Mouse (Mus musculus) liver, adult (tissue): ENCODE measurements at regions not wholly inside any gene's neighbourhood (a gene's known extent, or its start where the extent isn't known, plus 50 kb on each side); places are given as distances from the start of the nearest gene placed in this dataset.
A peak's percentile ranks its signal among the peaks of the same experiment; 100 is the strongest.

ENCODE experiments used
- GATA4 ChIP-seq: IDR thresholded peaks from 2 replicates; pipeline ENCODE4 v1.6.1; 2014; ENCODE audit warnings: mild to moderate bottlenecking, low read length; ENCODE audit not compliant: insufficient replicate concordance

DNA sequence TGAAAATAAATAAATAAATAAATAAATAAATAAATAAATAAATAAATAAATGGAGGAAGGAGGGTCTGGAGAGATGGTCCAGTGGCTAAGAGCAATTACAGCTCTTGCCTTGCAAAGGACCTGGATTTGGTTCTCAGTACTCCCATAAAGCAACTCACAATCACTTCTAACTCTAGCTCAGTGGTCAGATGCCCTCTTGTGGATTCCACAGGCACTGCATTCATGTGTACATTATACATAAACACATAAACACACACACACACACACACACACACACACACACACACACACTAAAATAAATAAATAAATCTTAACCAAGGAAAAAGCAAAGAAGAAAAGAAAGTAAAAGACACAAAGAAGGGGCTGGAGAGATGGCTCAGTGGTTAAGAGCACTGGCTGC, 74.2 kb upstream of the Dhx40 start:
- TF ChIP-seq GATA4, result no peak

DNA sequence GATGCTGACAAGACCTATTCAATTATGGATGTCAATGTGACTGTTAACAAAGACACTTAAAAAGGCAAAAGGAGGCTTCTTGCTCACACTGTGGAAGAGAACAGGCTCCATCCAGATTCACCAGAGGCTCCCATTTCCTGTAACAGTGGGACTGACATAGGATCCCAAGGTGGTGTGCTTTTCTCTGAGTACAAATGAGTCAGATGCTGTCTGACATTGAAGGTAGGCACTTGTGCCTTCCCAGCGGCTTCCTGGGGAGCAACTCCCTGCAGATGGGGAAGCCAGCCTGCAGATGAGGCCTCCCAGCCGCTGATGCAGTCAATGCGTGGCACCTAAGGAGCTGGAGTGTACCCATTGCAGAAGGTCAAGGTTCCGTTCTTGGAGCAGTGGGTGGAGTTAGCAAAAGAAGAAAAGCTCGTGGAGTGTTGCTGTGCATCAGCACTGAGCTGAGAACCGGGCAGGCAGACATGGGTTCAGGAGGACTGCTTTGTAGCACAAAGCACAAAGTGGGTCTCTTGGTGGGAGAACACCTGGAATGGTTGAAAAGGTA, 71.9 kb upstream of the Dhx40 start:
- no peak for TF ChIP-seq GATA4

DNA sequence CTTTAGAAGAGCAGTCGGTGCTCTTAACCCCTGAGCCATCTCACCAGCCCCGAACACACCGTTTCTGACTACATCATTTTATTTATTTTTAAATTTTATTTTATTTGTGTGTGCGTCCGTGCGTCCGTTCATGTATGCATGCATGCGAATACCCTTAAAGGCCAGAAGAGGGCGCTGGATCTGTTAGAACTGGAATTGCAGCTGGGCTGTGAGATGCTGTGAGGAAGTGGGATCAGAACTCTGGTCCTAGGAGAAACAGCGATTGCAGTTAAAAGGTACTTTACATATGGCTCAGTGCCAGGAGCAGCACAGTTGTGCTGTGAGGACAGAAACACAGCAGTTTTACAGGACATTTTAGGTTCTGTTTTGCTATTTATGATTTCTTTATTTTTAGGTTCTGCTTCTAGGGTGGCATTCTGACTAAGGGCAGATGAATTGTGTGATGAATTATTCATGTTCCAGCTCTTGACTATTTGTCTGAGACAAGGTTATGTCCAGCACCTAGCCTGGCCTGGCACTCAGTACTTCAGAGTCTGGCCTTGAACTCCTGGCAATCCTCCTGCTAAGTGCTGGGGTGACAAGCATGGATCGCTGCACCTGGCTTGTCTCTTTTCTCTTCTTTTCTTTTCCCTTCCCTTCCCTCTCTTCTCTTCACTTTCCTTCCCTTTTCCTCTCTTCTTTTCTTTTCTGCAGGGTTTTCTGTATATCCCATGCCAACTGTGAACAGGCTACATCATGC, 71.0 kb upstream of the Dhx40 start:
- TF ChIP-seq GATA4, result no peak

DNA sequence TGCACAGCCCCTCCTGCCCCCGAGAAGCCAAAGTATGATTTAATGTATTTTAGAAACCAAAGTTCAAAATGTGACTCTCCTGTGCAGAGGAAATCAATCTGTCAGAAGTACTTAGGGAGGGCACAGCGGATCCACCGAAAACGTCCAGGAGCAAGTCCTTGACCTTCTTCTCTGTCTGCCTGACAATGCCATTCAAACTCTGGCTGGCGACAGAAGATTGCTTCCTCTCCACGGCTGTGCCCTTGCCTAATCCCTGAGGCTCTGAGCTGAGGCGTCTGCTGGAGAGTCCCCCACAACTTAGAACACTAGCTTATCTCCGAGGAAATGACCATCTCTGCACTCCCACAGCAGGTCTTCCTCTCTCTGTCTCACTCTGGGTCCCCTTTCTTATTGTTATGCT, 69.0 kb upstream of the Dhx40 start:
- TF ChIP-seq GATA4, result no peak

DNA sequence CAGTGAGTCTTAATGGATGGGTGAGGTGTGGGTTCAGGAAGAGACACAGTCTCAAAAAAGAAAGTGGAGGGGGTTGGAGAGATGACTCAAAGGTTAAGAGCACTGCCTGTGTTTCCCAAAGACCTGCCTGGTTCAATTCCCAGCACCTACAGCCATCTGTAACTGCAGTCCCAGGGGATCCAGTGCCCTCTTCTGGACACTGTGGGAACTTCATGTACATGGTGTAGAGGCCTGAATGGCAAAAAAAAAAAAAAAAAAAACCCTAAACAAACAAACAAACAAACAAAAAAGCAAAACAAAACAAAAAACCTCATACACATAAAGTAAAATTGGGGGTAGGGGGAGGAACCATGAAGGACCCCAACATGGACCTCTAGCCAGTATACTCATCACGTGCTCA, 68.2 kb upstream of the Dhx40 start:
- TF ChIP-seq GATA4, result no peak

DNA sequence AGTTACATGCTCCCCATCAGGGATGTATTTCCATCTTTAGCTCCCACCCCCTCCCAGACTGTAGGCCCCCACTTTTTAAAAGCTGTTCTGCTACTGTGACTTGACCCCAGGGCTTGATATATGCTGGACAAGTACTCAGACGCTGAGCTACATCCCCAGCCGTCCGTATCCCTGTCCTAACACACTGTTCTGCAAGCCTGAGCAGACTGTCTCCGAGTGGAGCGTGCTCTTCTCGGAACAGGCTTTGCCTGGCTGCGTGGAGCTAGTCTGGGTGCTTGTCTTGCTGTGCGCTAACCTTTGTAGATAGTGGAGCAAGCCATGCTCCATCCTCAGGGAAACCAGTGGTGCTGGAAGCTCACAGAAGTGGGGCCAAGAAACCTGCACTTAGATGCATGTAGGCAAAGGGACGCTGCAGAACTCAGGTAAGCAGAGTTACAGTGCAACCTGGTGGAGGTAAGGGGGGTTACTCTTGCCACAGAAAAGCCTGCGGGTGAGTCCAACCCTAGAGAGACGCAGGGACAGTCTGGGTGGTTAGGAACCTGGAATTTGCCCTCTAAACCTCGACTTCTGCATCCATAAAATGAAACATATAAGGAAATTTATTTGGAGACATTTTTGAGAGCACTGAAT, 67.2 kb upstream of the Dhx40 start:
- no peak for TF ChIP-seq GATA4

DNA sequence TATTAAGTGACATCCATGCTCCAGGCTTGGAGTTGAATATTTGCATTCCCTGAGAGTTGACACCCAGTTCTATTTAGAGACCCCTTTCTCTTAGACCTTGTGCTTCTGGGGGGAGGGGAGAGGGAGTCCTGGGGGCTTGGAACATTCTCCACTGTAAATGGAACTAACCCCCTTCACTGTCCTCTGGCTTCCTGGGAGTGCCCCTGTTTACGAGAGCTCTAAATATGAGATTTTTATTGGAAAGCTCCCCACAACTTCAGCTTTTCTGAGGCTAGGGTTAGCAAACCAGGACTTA, 65.8 kb upstream of the Dhx40 start:
- TF ChIP-seq GATA4, result no peak

DNA sequence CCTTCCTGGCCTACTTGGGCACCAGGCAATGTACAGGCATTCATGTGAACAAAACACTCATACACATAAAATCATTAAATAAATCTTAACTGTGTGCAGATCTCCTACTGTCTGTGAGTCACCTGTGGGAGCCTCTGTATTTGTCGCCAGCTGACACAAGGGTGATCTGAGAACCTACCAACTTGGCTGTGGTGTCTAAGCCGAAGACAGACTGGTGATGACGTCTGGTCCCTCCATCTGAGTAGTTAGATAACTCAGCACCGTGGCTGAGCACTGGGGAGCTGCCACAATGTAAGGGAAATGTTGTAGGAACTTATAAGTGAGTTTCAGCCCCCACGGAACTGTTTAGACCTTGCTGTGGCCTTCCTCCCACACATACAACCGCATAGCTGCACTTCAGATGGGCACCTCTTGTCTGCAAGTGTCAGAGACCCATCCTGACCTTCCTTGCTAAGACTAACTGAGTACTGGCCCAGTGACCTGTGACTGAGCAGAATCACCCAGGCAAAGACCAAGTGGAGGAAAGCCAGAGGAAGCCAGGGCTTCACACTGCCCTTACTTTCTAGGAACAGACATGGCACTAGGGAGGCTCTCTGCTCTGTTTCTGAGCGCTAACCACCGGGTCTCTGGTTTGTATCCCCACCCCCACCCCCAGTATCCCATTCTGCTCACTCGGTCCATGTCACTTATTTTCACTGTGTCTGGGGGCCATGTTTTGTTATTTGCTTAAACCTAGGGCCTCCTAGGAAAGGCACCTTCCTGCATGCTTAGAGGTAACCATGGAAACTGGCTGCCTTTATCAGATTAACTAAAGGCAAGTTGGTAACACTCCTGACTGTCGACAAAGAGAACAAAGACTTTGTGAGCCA, 65.2 kb upstream of the Dhx40 start:
- no peak for TF ChIP-seq GATA4

DNA sequence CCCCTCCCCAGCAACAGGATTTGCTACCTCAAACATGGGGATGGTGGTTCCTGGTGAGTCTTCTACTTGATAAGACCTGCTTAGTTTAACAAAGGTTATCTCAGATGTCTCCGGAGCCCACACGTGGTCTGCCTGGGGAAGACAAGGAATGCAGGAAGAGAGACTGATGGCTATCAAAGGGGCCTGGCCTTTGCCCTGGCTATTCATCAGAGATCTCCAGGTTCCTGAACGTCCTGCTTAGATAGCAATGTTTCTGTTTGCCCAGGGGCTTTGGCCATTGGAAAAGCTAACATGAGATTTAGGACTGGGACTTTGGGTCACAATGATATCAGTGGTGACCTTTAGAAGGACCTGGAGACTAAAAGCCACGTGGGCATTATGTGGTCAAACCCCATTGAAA, 64.2 kb upstream of the Dhx40 start:
- TF ChIP-seq GATA4, result peak; percentile 94

DNA sequence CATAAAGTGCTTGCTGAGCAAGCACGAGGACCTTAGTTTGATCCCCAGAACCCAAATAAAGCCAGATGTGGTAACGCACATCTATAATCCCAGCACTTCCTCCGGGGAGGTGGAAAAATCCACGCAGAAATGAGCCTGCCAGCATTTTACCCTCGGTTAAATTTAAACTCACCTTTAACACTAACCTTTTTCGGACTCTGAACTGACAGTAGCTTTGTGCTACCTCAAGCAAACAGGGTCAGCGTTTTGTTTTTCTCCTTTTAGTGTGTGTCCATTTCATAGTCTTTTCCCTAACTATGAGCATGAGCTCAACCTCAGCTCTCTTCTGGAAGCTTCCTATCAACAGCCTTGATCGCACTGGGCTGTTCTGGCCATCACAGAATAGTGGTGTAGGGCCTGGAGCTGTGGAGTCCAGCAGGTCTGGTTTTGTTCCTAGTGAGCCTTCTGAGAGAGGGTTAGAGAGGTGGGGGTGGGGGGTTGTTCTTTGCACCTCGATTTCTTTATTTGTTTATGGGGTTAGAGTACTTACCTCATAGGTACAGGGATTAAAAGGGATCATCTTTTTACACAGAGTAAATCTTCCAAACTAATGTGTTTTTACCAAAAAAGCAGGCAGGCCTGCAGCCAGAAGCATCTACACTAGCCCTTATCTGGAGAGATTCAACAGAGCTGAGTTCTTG, 63.1 kb upstream of the Dhx40 start:
- no peak for TF ChIP-seq GATA4

DNA sequence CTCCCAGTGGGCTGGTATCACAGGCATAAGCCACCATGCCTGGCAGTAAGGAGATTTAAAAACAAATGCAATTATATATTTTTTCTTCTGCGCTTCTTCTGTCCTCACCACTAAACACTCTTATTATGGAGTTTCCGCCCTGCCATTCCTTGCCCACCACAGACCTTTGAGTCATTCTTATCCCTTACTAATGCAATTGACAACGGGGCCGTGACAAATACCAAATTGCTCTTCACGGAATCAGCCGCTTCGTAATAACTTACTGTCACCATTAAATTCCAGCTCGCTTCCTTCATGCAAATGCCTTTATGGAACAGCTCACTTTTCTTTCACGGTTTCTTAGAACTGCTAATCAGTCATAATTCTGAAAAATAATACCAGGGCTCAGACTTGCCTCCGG, 59.4 kb upstream of the Dhx40 start:
- no peak for TF ChIP-seq GATA4

DNA sequence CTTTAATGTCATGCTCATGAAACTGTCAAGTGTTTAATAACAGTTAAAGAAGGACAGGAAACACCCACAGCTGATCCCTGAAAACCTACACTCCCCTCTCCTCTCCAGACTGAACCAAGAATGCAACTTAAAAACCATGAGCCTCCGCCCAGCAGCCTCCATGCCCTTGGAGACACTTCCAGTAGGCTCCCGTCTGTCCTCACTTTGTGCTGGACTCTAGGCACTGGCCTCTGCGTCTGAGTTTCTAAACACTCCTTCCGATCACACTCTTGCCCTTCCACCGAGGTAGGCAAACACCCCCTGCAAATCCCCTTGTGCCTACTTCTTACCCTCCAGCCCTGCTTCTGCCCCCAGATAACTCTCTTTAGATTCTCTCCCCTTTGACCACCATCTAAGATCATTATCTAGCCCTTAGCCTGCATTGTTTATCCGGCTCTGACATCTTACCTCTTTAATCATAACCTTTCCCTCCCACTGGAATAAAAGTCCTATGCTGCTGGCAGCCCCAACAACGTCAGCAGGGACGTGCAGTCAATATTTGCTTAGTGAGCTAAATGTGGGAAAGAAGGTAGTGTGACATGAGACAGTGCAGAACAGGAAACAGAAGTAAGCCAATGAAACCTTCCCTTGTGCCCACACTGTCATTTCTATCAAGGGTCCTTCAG, 52.5 kb upstream of the Dhx40 start:
- TF ChIP-seq GATA4, result peak; percentile 82; the same call in 1 of the 2 replicates

DNA sequence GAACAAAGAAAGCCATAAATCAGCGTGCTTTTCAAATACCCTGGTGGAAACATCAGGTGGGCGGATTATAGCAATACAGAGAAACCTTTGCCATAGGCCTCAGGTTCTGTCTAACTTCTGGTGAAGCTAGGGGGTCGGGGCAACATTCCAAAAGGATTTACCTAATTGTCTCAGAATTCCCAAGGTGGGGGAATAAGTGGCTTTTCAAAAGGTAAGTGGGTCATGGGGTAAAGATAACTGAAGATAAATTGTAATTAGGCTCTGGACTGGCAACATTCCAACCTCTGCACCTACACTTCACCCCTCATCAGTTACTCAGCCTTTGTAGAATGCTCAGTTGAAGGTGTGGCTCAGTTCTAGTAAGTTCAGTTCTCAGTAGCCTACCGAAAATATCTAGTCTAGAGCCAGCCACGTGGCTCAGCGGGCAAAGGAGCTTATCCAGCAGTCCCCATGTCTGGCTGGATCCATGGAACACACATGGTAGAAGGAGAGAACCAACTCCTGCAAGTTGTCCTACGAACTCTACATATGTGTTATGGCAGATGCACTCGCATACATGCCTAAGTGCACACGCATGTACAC, 51.8 kb upstream of the Dhx40 start:
- TF ChIP-seq GATA4, result no peak

DNA sequence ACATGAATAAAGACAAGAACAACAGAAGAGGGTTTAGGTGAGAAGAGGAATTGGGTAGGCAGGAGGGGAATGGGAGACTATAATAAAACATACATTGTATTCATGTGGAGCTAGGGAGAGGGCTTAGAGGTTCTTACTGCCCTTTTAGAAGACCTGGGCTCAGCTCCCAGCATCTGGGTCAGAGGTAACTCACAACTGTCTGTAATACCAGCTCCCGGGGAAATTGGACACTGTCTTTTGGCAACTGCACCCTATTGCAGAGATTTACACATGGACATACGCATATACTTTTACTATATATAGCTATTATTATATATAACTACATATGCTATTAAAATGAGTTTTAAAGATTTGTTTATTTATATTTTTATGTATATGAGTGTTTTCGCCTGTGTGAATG, 50.7 kb upstream of the Dhx40 start:
- TF ChIP-seq GATA4, result no peak
